Mouse (Mus musculus) kidney, adult 2 months (tissue): ENCODE results near the gene Hipk3.

Experiments used
- CTCF ChIP-seq: fragments of 200-500 bp; conservative IDR thresholded peaks from 2 replicates; pipeline ENCODE4 v1.5.1; 2011; ENCODE audit warnings: low read depth, mild to moderate bottlenecking, control low read depth, low read length, moderate library complexity, mixed read lengths; ENCODE audit not compliant: insufficient read depth, insufficient read length
- POLR2A ChIP-seq: fragments of 200-500 bp; IDR thresholded peaks from one replicate; pipeline ENCODE4 v1.6.1; 2011; ENCODE audit warnings: low read depth, low read length, control low read depth

DNA sequence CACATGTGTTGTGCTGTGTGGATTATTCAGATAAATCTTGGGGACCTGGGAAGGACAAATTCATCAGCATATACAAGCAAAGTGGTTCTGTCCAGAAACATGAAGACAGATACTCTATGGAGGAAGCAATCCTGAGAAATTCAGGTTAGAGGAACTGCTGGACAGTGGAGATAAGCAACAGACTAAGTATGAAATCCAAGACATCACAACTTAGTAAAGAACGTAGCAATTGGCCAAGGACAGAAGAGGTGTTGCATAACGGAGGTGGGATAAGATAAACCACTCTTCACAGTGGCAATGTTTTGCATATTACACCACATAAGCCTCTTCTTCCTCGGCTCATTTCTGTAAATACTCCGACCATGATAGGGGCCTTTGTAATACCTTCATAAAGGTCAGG is 73.4 kb downstream of the Hipk3 start:
- TF ChIP-seq CTCF (no peak), POLR2A (no peak)
